Mouse (Mus musculus) megakaryocyte, embryonic 14.5 days (primary cell): Measurements from ENCODE around the gene Slc48a1. TPM values are rescaled to one million over a fixed set of nuclear protein-coding genes. Genes with fewer than 3 reads are reported as not detected.

Experiments
- H3K27me3 ChIP-seq: replicated peaks from 2 replicates; pipeline ENCODE3; 2012; ENCODE audit warnings: inconsistent platforms
- H3K36me3 ChIP-seq: replicated peaks from 2 replicates; pipeline ENCODE3; 2012; ENCODE audit warnings: low read length, inconsistent platforms, mixed read lengths
- H3K4me1 ChIP-seq: 2 replicates; pipeline ENCODE4 v1.6.1; 2012; ENCODE audit warnings: inconsistent platforms
- H3K4me3 ChIP-seq: replicated peaks from 2 replicates; pipeline ENCODE3; 2012; ENCODE audit warnings: moderate library complexity, mild to moderate bottlenecking, inconsistent platforms
- H3K9me3 ChIP-seq: 2 replicates; pipeline ENCODE4 v1.6.1; 2012; ENCODE audit warnings: inconsistent platforms
- FLI1 ChIP-seq: IDR thresholded peaks from 2 replicates; pipeline ENCODE4 v1.6.1; 2012; ENCODE audit warnings: low read length, inconsistent platforms, mixed read lengths
- GATA1 ChIP-seq: IDR thresholded peaks from 3 replicates; pipeline ENCODE4 v1.6.1; 2012; ENCODE audit warnings: mixed read lengths, low read length, inconsistent platforms, borderline replicate concordance
- polyA plus RNA-seq: library from polyadenylated mRNA; stranded (reverse); fragments of >175 nt; gene quantifications from 2 replicates; pipeline ENCODE4 v1.2.3, GENCODE M21; 2012; ENCODE audit warnings: low replicate concordance; ENCODE audit not compliant: insufficient read depth

The Slc48a1 gene
- polyA plus RNA-seq, 1 experiment: 61.4 TPM

DNA sequence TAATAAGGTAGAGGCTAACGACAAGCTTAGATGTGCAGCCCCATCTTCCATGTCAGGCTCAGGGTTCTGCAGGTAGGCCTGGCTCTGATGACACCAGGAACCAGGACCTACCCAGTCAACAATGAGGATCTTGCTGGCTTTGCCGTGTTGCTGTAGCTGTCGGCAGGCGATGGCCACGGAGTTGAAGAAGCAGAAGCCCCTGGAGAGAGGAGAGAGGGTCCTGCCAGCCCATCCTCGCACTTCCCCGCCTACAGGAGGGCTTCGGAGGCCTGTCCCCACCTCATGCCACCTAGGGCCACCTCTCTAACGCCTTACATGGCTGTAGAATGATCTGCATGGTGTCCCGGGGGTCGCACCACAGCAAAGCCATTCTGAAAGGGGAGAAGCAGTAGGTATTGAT is 21.1 kb downstream of the Slc48a1 start:
- TF ChIP-seq FLI1: no peak
- no peak for TF ChIP-seq GATA1
- peaks cover 83% of the 10 kb centered on the region for H3K36me3 ChIP-seq

DNA sequence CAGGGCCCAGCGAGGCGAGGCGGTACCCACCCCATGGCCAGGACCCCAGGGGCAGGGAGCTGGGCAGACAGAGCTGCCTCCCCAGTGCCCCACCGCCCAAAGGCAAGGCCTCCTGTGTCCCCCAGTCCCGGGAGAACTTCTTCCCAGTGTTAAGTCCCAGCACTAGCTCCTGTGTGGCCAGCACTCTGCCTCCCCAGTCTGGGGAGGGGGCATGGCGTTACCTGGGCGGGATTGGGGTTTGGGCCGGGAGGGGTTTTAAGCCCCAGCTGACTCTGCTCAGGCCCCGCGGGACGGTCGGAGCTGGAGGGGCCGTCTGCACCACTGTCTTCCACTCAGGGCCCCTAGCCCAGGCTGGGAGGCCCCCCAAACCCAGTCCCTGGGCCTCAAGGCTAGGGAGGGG is 22.5 kb downstream of the Slc48a1 start:
- Histone ChIP-seq H3K36me3 (peaks cover 75% of the 10 kb centered on the region), H3K4me3 (no peak overlapping the region), H3K27me3 (no peaks in the 10 kb centered on the region), H3K4me1 (peaks cover 26% of the 10 kb centered on the region), H3K9me3 (no peaks in the 10 kb centered on the region)
- TF ChIP-seq GATA1 (no peak), FLI1 (no peak)

More for the DNA sequence above, 21.1 kb downstream of the Slc48a1 start:
- Histone ChIP-seq H3K27me3 (no peaks in the 10 kb centered on the region), H3K9me3 (no peaks in the 10 kb centered on the region), H3K4me3 (no peak overlapping the region), H3K4me1 (peaks cover 26% of the 10 kb centered on the region)

DNA sequence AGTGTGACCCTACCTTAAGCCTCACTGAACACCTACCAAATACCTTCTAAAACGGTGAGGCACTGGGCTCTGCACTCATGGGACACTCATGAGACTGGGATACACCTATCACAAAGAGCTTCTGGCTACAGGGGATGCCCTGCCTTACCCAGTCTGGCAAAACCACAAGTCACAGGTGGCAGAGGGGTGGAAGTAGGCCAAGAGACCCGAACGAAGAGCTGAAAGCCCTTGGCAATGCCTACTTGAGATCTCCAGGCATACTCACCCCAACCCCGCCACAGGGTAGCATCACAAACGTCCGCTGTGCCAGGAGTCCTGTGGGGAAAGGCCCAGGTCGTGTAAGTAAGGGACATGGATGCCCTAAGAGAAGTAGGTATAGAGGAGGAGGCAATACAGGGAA is 23.5 kb downstream of the Slc48a1 start:
- no peaks in the 10 kb centered on the region for H3K9me3 ChIP-seq
- H3K36me3 ChIP-seq: peaks cover 71% of the 10 kb centered on the region
- peaks cover 26% of the 10 kb centered on the region for H3K4me1 ChIP-seq
- no peaks in the 10 kb centered on the region for H3K27me3 ChIP-seq
- H3K4me3 ChIP-seq: no peak overlapping the region
- no peak for TF ChIP-seq FLI1
- TF ChIP-seq GATA1: no peak

GRCm38 (mm10) chr15:97802575-97802974 is 24.3 kb downstream of the Slc48a1 start:
- Histone ChIP-seq H3K9me3 (no peaks in the 10 kb centered on the region), H3K27me3 (no peaks in the 10 kb centered on the region), H3K36me3 (peaks cover 71% of the 10 kb centered on the region), H3K4me1 (peaks cover 26% of the 10 kb centered on the region), H3K4me3 (no peak overlapping the region)
- TF ChIP-seq GATA1: no peak
- TF ChIP-seq FLI1: no peak

- no peak overlapping the region for H3K4me3 ChIP-seq
- no peaks in the 10 kb centered on the region for H3K9me3 ChIP-seq
- peaks cover 61% of the 10 kb centered on the region for H3K36me3 ChIP-seq
- no peak for TF ChIP-seq FLI1
- TF ChIP-seq GATA1: no peak
- H3K27me3 ChIP-seq: peaks cover 2% of the 10 kb centered on the region
- peaks cover 26% of the 10 kb centered on the region for H3K4me1 ChIP-seq
Observed at GRCm38 (mm10) chr15:97807867-97808266, 29.5 kb downstream of the Slc48a1 start.

DNA sequence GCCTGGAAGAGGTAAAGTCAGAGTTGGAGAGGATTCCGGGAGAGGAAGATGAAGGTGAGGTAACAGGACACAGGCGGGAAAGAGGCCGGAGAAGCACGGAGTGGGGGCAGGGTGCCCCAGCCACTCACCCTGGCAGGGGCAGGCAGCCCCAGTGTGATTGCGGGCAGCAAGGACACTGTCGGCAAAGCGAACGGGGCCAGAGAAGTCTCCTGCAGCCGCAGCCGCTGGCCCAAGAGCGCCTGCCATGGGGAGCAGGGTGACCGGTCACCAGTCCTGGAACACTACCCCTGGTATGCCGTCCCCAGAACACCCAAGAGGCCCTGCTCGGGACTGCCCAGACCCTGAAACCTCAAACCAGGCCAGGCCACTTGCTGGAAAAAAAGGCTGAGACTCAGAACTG is 30.2 kb downstream of the Slc48a1 start:
- TF ChIP-seq FLI1: no peak
- TF ChIP-seq GATA1: no peak
- Histone ChIP-seq H3K27me3 (peaks cover 2% of the 10 kb centered on the region), H3K36me3 (peaks cover 59% of the 10 kb centered on the region)

DNA sequence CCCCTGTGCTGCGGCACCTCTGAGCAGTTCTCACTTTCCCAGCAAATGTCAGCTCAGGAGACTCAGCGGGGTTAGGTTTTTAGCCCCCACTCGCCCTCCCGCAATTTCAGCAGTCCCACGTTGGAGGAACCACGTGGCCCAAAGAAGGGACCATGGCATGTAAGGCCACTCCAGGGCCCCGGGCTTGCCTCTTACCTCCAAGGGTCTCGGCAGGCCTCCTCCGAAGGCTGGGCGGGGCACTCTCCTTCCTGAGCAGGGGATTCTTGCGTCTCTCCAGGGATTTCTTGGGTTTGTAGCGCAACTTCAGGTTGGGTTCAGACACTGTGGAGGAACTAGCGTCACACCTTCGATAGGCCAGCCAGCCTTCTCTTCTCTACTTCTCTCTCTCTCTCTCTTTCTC is 30.9 kb downstream of the Slc48a1 start:
- Histone ChIP-seq H3K4me3 (no peak overlapping the region), H3K4me1 (peaks cover 39% of the 10 kb centered on the region), H3K9me3 (no peaks in the 10 kb centered on the region), H3K36me3 (peaks cover 59% of the 10 kb centered on the region), H3K27me3 (peaks cover 2% of the 10 kb centered on the region)
- no peak for TF ChIP-seq GATA1
- TF ChIP-seq FLI1: no peak

More for the DNA sequence above, 30.2 kb downstream of the Slc48a1 start:
- no peaks in the 10 kb centered on the region for H3K9me3 ChIP-seq
- no peak overlapping the region for H3K4me3 ChIP-seq
- H3K4me1 ChIP-seq: peaks cover 33% of the 10 kb centered on the region

DNA sequence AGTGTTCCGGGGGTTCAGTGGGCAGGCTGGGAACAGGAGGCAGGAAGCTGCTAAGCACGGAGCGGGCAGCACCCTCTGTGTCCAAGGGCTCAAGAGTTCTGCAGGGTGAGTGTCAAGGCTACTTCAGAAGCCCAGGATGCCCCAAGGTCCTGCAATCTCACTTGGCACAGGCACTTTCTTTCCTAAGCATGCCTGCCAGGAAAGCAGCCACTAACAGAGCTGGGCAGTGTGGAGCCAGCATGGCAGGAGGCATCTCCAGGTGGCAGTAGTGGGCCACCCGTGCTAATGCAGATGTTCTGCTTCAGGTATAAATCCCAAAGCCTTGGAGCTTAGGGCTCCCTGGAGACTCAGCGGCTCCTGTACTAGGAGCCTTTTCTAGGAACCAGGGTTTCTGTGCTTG is 31.6 kb downstream of the Slc48a1 start:
- peaks cover 56% of the 10 kb centered on the region for H3K36me3 ChIP-seq
- H3K4me3 ChIP-seq: no peak overlapping the region
- peaks cover 2% of the 10 kb centered on the region for H3K27me3 ChIP-seq
- peaks cover 47% of the 10 kb centered on the region for H3K4me1 ChIP-seq
- no peak for TF ChIP-seq FLI1
- TF ChIP-seq GATA1: no peak
- H3K9me3 ChIP-seq: no peaks in the 10 kb centered on the region

GRCm38 (mm10) chr15:97810399-97810798 is 32.1 kb downstream of the Slc48a1 start:
- Histone ChIP-seq H3K4me3 (no peak overlapping the region), H3K27me3 (peaks cover 2% of the 10 kb centered on the region), H3K9me3 (no peaks in the 10 kb centered on the region), H3K36me3 (peaks cover 55% of the 10 kb centered on the region), H3K4me1 (peaks cover 51% of the 10 kb centered on the region)
- TF ChIP-seq GATA1: no peak
- TF ChIP-seq FLI1: no peak

- Histone ChIP-seq H3K4me3 (no peak overlapping the region), H3K27me3 (peaks cover 2% of the 10 kb centered on the region), H3K4me1 (peaks cover 60% of the 10 kb centered on the region), H3K9me3 (no peaks in the 10 kb centered on the region), H3K36me3 (peaks cover 60% of the 10 kb centered on the region)
- TF ChIP-seq GATA1 (no peak), FLI1 (no peak)
Observed at GRCm38 (mm10) chr15:97811307-97811706, 33.0 kb downstream of the Slc48a1 start.

GRCm38 (mm10) chr15:97812126-97812525 is 33.8 kb downstream of the Slc48a1 start:
- peaks cover 69% of the 10 kb centered on the region for H3K4me1 ChIP-seq
- peaks cover 51% of the 10 kb centered on the region for H3K36me3 ChIP-seq

More at GRCm38 (mm10) chr15:97812126-97812525, 33.8 kb downstream of the Slc48a1 start:
- no peak for TF ChIP-seq GATA1
- no peak for TF ChIP-seq FLI1
- H3K27me3 ChIP-seq: peaks cover 2% of the 10 kb centered on the region
- no peaks in the 10 kb centered on the region for H3K9me3 ChIP-seq
- no peak overlapping the region for H3K4me3 ChIP-seq
